Mouse (Mus musculus) R1 (cell line): ENCODE data around the gene Vrk3.
"Not testable (repeated sequence)": the region's sequence is repeated elsewhere in the genome, so short reads cannot be mapped to it uniquely, and the experiment has no call there.

Source experiments
- DNase-seq: peaks from one replicate; pipeline ENCODE4 v3.0.0-alpha.2; 2018; ENCODE audit warnings: low read depth, low spot score

The Vrk3 gene

DNA sequence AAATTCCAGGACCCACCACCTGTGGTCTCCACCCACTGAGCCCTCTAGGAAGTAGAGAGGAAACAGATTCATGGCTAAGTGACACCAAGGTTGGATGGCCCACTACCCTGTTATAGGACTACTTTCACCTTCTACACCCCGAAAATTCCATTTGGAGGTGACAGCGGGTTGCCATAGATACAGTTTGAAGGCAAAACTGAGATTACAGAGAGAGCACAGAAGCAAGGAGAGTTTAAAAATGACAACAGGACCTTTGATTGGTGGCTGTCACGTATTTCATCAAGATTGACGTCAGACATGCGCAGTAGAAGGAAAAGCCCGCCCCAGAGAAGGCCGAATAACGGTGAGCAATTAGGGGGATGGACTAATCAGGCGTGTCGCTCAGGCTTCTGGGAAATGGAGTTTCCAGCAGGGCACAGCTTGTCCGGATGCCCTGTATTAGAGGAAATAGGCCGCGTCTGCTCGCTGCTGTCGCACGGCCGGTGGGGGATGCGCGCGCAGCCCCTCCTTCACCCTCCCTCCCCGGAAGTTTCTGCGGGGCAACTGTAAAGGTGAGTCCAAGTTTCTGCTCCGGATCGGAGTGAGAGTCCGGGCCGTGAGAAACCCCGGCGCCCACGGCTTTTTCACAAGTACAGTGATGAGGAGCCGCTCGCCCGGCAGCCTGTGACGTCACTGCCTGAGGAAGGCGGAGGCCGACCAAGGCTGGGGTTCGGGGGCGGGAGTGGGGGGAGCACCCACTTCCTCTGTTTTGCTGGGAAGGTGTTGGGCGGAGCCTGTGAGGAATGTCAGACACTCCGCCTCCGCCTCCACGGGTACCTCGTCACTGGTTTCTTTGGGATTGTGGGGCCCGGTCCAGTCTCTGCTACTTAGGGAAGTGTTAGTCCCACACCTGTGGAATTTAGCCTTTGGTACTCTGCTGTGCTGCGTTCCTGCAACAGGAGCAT lies at the start of gene Vrk3:
Gene Vrk3 (plus strand): TSS at position 313 of the 944 bp plus-strand sequence.
- peak; percentile 100 for DNase-seq

DNA sequence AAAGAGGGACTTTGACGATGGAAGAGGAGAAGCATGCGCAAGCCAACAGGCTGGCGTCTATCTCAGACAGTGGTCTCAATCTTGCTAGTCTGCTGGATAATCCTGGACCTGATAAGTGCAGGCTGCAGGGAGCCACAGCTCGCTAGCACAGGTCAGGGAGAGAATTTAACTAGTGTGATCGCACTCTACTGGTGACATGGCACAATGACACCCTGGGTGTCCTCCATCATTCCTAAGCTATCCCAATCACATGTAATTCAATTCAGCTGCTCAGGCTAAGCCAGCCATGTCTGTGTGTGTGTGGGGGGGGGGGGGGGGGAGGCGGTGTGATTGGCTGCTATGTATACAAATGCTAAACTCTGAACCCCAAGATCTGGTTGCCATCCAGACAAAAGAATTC lies 46.3 kb upstream of the Vrk3 start:
- DNase-seq, result peak; percentile 87

DNA sequence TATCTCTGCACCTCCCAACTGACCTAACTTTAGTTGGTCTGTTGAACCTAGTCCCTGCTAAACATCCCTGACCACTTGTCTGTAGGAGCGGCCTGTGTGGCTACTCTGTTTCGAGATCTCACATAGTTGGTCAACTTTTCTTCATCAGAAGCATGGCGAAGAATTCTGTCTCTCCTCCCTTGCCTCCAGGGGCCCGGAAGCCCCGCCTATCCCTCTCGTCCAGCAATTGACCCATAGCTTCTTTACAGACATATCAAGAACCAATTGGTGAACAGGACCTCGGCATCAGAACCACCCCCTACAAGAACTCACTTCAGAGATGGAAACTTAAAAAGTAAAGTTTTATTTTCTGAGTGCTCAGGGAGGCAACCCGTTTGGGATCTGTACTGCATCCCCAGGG lies 45.2 kb upstream of the Vrk3 start:
- DNase-seq, result peak; percentile 87

DNA sequence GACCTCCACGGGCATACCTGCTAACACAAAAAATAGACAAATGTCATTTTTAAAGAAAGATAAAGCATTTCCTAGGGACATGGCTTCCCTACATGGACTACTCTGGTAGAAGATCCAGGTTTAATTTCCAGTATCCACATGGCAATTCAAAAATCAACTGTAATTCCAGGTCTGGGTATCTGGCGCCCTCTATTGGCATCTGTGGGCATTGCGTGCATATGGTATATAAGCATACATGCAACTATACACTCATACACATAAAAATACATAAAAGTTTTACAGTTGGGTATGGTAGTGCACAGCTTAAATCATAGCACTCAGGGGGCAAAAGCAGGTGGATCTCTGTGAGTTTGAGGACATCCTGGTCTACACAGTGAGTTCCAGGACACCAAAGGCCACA lies 43.9 kb upstream of the Vrk3 start:
- DNase-seq, result peak; percentile 77

DNA sequence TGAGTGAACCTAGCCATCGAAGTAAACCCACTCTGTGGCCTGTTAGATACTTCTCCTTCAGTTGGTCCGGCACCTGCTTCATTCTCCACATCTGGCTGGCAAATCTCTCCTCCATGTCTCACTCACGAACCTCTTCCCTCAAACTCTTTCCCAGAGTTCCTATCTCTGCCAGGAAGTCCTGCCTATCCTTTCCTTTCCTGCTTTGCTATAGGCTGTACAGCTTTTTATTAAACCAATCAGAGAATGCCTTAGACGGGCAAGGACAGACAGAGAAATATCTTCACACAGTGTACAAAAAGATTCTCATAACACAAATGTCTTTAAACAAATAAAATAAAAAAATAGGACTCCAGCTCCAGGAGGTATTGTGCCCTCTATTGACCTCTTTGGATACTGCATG lies 43.1 kb upstream of the Vrk3 start:
- DNase-seq, result peak; percentile 91

DNA sequence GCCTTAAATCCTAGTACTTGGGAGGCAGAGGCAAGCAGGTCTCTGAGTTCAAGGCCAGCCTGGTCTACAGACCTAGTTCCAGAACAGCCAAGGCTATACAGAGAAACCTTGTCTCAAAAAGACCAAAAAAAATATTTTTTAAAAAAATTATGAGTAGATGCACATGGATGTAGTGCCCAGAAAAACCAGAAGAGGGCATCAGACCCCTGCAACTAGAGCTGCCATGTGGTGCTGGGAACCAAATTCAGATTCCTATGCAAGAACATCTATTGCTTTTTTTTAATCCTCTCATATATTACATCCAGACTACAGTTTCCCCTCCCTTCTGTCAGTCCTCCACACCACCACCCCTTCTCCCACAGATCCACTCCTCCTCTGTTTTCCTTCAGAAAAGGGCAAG lies 41.9 kb upstream of the Vrk3 start:
- peak; percentile 68 for DNase-seq

- DNase-seq, result peak; percentile 53
Observed at GRCm38 (mm10) chr7:44707169-44707675, 41.0 kb upstream of the Vrk3 start.

GRCm38 (mm10) chr7:44708093-44708492 lies 40.1 kb upstream of the Vrk3 start:
- DNase-seq, result peak; percentile 54

DNA sequence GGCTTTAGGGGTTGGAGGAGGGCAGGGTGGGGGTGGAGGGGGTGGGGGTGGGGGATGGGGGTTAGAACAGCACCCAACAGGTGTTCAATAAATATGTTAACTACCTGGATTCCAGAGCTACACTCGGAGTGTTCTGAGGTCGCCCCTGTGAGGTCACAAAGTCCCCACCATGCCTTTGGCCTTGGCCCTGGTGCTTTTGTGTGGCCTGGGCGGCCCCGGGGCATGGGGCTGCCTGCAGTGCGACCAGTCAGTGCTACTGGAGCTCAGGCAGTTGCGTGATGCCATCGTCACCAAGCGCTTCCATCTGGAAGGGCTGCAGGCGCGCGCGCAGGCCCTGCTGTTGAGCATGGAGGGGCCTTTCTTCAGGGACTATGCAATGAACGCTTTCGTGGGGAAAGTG lies 39.6 kb upstream of the Vrk3 start, which contains the start of gene Izumo2:
Gene Izumo2 (plus strand): TSS at position 169 of the 400 bp plus-strand sequence.
- peak; percentile 94 for DNase-seq

- peak; percentile 70 for DNase-seq
Observed at GRCm38 (mm10) chr7:44709881-44710280, 38.3 kb upstream of the Vrk3 start.

GRCm38 (mm10) chr7:44722058-44722457 lies 26.2 kb upstream of the Vrk3 start:
- no peak for DNase-seq

- peak; percentile 46 for DNase-seq
Observed at GRCm38 (mm10) chr7:44724316-44724715, 23.9 kb upstream of the Vrk3 start.

GRCm38 (mm10) chr7:44726343-44726742 lies 21.9 kb upstream of the Vrk3 start:
- DNase-seq, result peak; percentile 53

GRCm38 (mm10) chr7:44727151-44727550 lies 21.1 kb upstream of the Vrk3 start:
- DNase-seq, result peak; percentile 83

DNA sequence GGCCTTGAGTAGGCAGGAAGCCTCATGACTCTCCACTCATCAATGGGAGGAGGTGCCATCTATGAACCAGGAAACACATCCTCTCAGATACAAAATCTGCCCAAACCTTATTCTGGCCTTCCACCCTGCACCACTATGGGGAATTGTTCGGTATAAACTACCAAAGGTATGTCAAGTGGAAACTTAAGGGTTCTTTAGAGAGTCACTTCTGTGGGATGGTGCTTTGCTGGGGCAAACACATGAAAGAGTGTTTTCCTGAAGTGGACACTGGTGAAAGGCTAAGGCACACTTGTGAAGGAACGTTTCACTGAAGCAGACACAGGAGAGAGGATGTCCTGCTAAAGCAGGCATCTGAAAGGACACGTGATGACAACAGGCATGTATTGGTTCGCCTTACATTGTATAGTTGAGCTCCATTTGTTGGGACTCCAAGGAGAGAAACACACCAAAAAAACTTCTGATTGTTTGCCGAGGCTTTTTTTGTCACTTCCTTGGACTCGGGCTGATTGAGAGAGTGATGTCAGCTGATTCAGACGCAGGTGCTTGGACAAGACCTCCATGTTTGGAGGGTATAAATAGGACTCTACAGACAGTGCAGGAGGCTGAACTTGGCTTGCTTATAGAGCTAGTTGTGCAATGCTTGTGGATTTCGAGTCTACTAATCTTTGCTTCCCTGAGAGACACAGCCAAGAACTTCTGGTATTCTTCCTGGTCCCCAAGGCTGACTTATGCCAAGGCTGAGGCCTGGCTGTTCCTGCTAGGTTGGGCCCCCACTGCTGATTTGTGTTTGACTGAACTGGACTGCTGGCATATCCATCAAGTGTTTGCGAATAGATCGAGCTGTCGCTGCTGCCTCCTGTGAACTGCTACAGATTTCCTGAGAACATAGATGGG lies 19.9 kb upstream of the Vrk3 start:
- no peak for DNase-seq

DNA sequence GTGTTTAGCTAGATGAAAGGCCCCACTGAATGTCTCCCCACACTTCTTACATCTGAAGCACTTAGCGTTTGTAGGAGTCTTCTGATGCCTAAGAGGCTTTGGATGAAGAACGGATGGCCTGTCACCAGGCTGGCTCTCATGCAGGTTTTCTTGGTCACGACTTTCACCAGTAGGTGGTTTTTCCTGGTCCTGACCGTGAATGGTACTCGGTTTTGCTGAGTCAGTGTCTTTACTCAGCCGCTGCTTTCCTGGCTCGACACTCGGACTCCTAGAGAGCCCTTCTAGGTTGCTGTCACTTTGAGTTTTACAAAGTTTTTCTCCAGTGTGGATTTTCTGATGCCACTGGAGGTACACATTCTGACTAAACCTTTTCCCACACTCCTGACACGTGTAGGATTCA lies 14.5 kb upstream of the Vrk3 start:
- peak; percentile 39 for DNase-seq

- DNase-seq, result no peak
Observed at GRCm38 (mm10) chr7:44741361-44741760, 6.9 kb upstream of the Vrk3 start.

DNA sequence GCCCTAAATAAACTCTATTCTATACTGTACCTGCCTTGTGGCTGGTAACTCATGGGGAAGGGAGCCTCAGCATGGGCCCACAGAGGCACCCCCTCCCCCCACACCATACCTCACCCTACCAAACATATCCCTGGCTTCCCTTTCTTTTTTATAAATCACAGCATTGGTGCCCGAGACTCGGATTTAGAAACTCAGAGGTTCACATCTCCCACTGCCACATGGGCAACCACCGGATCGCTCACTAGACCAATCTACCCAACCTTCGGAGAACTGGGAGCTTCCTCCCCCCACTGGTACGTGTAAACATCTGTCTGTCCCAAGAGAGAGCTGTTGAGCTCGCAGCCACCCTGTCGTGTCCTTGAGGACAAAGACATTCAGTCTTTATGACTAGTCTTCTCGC lies 3.9 kb upstream of the Vrk3 start:
- DNase-seq, result peak; percentile 14

- peak; percentile 91 for DNase-seq
Observed at GRCm38 (mm10) chr7:44745076-44745475, 3.1 kb upstream of the Vrk3 start.

- DNase-seq, result no peak
Observed at GRCm38 (mm10) chr7:44747115-44747514, 1.1 kb upstream of the Vrk3 start.

DNA sequence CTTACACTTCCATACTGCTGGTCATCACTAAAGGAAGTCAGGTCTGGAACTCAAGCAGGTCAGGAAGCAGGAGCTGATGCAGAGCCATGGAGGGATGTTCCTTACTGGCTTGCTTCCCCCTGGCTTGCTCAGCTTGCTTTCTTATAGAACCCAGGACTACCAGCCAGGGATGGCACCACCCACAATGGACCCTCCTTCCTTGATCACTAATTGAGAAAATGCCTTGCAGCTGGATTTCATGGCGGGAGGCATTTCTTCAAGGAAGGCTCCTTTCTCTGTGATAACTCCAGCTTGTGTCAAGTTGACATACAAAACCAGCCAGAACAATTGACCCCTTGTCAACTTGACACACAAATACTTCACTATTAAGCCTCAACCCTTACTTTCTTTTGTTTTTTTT lies 2.7 kb downstream of the Vrk3 start, which contains the start of gene Zfp473:
Gene Zfp473 (minus strand): TSS at position 101 of the 400 bp plus-strand sequence.
- not testable (repeated sequence) for DNase-seq

GRCm38 (mm10) chr7:44757164-44757563 lies 9.0 kb downstream of the Vrk3 start:
- no peak for DNase-seq
